9 mouse cellular contexts compared by ENCODE assay signal in the genomic region with DNA sequence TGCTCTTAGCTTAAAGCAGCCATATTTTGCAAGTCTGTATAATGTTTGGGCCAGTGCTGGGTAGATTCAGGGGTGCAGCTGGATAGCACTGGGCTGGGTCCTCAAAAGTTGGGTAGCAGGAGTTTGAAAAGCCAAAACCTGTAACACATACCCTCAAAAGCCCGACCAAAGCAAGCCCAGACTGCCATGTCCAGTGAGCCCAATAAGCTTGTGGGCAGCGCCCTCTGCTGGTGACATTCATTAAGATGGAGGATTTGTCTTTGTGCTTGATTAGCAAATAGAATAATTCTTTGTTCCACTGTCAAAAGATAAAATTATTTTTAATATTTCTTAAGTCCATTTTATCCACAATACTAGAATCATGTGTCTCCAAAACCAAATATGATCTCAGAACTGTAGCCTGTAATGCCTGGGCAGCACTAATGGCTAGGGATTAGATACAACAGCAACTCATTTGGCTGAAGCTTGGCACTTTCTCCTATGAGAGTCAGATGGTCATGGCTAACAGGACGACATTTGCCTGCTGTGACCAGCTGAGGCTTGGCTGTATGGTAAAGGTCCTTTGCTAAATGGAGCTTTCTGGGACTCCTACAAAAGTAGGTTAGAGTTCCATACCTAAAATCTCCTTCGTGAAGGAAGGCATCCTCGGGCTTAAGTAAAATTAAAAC. TPM values are rescaled to one million over a fixed set of nuclear protein-coding genes. Genes with fewer than 3 reads are reported as not detected.
DNase-seq lines count a peak whose midpoint lies in the region; TF ChIP-seq lines count a peak whose summit lies in the region.
"Had no signal": no experiment of that assay in that cellular context is flagged by ENCODE, and none has a peak within 500 bp of the region (broad histone marks: within the 10 kb centered on the region; RNA-seq: fewer than 3 reads in every experiment).

No protein-coding gene starts in this region.

- H3K27ac ChIP-seq in CH12.LX (ENCODE audit: insufficient read depth, low read depth) = no peak overlapping the region

- TF ChIP-seq CTCF in CH12.LX (conservative IDR thresholded peaks at IDR 0.05 in 1 of 2, IDR thresholded peaks at IDR 0.05 in 1 of 2; ENCODE audit: low read depth in 2 of 2, low read length in 2 of 2) = peak; percentile 52 to 88; a peak in 3 of 4 replicates

- no peaks in the 10 kb centered on the region for H3K9me3 ChIP-seq in CH12.LX (replicated peaks; ENCODE audit: low read length)

- peak overlapping the region; percentile 54; the same call in 1 of the 2 replicates for H3K4me2 ChIP-seq in CH12.LX (ENCODE audit: insufficient read depth, low read depth, poor library complexity, severe bottlenecking)

- peak; percentile 76 for DNase-seq in CH12.LX (ENCODE audit: extremely low read depth)
- peak; percentile 55 for DNase-seq in adrenal gland, adult 8-10 months
- peak; percentile 93 for DNase-seq in embryo, embryonic 10.5 days (ENCODE audit: low spot score)
- peak; percentile 70 to 81 for DNase-seq in gastrocnemius, postnatal 4 days (ENCODE audit: low spot score in 2 of 2)
- DNase-seq in layer of hippocampus, adult 8-10 months (ENCODE audit: low spot score in 2 of 2) = peak; percentile 57 to 90
- peak; percentile 90 for DNase-seq in lung, postnatal 36 days
- peak; percentile 73 for DNase-seq in right cerebral cortex, adult 18-20 months
- DNase-seq in thymus, postnatal 4 days = peak; percentile 87

- TF ChIP-seq EP300 in CH12.LX (IDR thresholded peaks at IDR 0.05; ENCODE audit: low read length) = no peak

- H3K4me1 ChIP-seq in CH12.LX (ENCODE audit: control insufficient read depth in 1 of 2, insufficient read depth in 2 of 2) = peaks cover 0 to 6% of the 10 kb centered on the region in 2 experiments; a peak in 2 of 4 replicates

- H3K79me2 ChIP-seq in CH12.LX (replicated peaks; ENCODE audit: control insufficient read depth, extremely low read depth, insufficient read depth, poor library complexity, severe bottlenecking) = no peaks in the 10 kb centered on the region

- TF ChIP-seq POLR2A in CH12.LX (IDR thresholded peaks at IDR 0.05; ENCODE audit: low read depth, low read length) = no peak

- H3K4me3 ChIP-seq in CH12.LX (replicated peaks in 1 of 3; ENCODE audit: low read depth in 2 of 3, low read length in 2 of 3, poor library complexity in 1 of 3) = no peak overlapping the region

- peak; percentile 93 for TF ChIP-seq RAD21 in CH12.LX (IDR thresholded peaks at IDR 0.05; ENCODE audit: low read depth, low read length)

- dilution Hi-C loops in CH12.LX (cut with MboI; ENCODE audit: extremely low pct_ligation_motif_present, extremely low pct_unique_long_range_greater_than_20kb, low sequenced_read_pairs) = no loop called here

- H3K9ac ChIP-seq in CH12.LX (ENCODE audit: insufficient read depth, low read depth) = no peak overlapping the region

- H3K36me3 ChIP-seq in CH12.LX (replicated peaks in 1 of 2; ENCODE audit: control insufficient read depth in 1 of 2, insufficient read depth in 1 of 2, low read length in 1 of 2) = no peaks in the 10 kb centered on the region

- no peaks in the 10 kb centered on the region for H3K27me3 ChIP-seq in CH12.LX (replicated peaks)

- in situ Hi-C loops in CH12.LX (cut with MboI; ENCODE audit: low pct_ligation_motif_present, low pct_unique_long_range_greater_than_20kb, low sequenced_read_pairs) = no loop called here

TF ChIP-seq in CH12.LX, 34 proteins besides CTCF, POLR2A, EP300 and RAD21:
- no peak for TF ChIP-seq CHD1 (IDR thresholded peaks at IDR 0.05; ENCODE audit: low read depth, low read length)
- TF ChIP-seq NELFE (IDR thresholded peaks at IDR 0.05; ENCODE audit: low read depth, low read length) = no peak
- TF ChIP-seq JUND (conservative IDR thresholded peaks at IDR 0.05; ENCODE audit: low read depth, low read length) = 0 out of 2 replicates have a peak, but pooled peaks have one; percentile 19
- peak; percentile 83 for TF ChIP-seq ZC3H11A (IDR thresholded peaks at IDR 0.05; ENCODE audit: low read depth, low read length)
- TF ChIP-seq HCFC1 (IDR thresholded peaks at IDR 0.05; ENCODE audit: low read depth, low read length) = no peak
- no peak for TF ChIP-seq ZNF384 (IDR thresholded peaks at IDR 0.05; ENCODE audit: low read depth, low read length)
- TF ChIP-seq MAFK (IDR thresholded peaks at IDR 0.05; ENCODE audit: insufficient replicate concordance, low read length) = no peak
- TF ChIP-seq SMC3 (IDR thresholded peaks at IDR 0.05; ENCODE audit: low read depth, low read length) = peak; percentile 93
- TF ChIP-seq USF2 (conservative IDR thresholded peaks at IDR 0.05; ENCODE audit: low read depth, low read length) = no peak
- no peak for TF ChIP-seq NRF1 (IDR thresholded peaks at IDR 0.05; ENCODE audit: low read depth, low read length)
- TF ChIP-seq SIN3A (IDR thresholded peaks at IDR 0.05; ENCODE audit: low read length) = 0 out of 2 replicates have a peak, but pooled peaks have one; percentile 28
- no peak for TF ChIP-seq ELF1 (IDR thresholded peaks at IDR 0.05; ENCODE audit: low read depth, low read length)
- no peak for TF ChIP-seq RCOR1 (conservative IDR thresholded peaks at IDR 0.05; ENCODE audit: low read depth, low read length)
- no peak for TF ChIP-seq MAZ (IDR thresholded peaks at IDR 0.05; ENCODE audit: low read depth, low read length)
- no peak for TF ChIP-seq POLR2AphosphoS2 (IDR thresholded peaks at IDR 0.05; ENCODE audit: low read depth, low read length)
- TF ChIP-seq ZMIZ1 (IDR thresholded peaks at IDR 0.05; ENCODE audit: low read depth, low read length) = no peak
- TF ChIP-seq CHD2 (IDR thresholded peaks at IDR 0.05; ENCODE audit: low read length) = no peak
- no peak for TF ChIP-seq ETS1 (conservative IDR thresholded peaks at IDR 0.05; ENCODE audit: low read depth, low read length)
- TF ChIP-seq TCF12 (IDR thresholded peaks at IDR 0.05; ENCODE audit: low read depth, low read length) = no peak
- TF ChIP-seq IRF4 (IDR thresholded peaks at IDR 0.05; ENCODE audit: low read depth, low read length) = peak; percentile 37; the same call in 1 of the 2 replicates

RNA-seq across cellular contexts. Expression of a gene that starts 36.5 kb away (rescaled TPM):
- 0.04 and 0.08 TPM in 2 replicates for total RNA-seq in CH12.LX (2012; rRNA removed)
- total RNA-seq in CH12.LX (2014; rRNA removed) = 0.22 and 0.30 TPM in 2 replicates
- 0.31 and 0.36 TPM in 2 replicates for polyA plus RNA-seq in CH12.LX (2012; ENCODE audit: insufficient read length, low read depth)
- total RNA-seq in adrenal gland, adult 8-10 months (2022) = 1 to 10 TPM; 2.6 to 4.1 (median 3.0) TPM
- under 1 TPM; 0.41 to 0.49 TPM for total RNA-seq in gastrocnemius, postnatal 4 days (2021)
- total RNA-seq in layer of hippocampus, adult 8-10 months (2022) = under 1 TPM; 0.33 to 0.55 (median 0.50) TPM
- total RNA-seq: hematopoietic stem cell, adult 5-6 weeks had no signal

RNA-seq across cellular contexts. Expression of a gene that starts 48.9 kb away (rescaled TPM):
- 7.0 TPM in 2 replicates for total RNA-seq in CH12.LX (2012; rRNA removed)
- 1.5 TPM in 2 replicates for total RNA-seq in CH12.LX (2014; rRNA removed)
- polyA plus RNA-seq in CH12.LX (2012; ENCODE audit: insufficient read length, low read depth) = 4.0 and 5.0 TPM in 2 replicates
- total RNA-seq in adrenal gland, adult 8-10 months (2022) = 10 to 100 TPM; 23.0 to 35.6 (median 31.2) TPM
- total RNA-seq in gastrocnemius, postnatal 4 days (2021) = 10 to 100 TPM; 25.4 to 30.4 TPM
- 100 to 1,000 TPM; 157 to 181 (median 168) TPM for total RNA-seq in layer of hippocampus, adult 8-10 months (2022)

Comparison
In these comparisons a context has a peak if more than half of its experiments do, and no peak if none do; other contexts are left out.
1. RNA of a gene that starts 48.9 kb away (total RNA-seq): 157 to 181 TPM in layer of hippocampus, adult 8-10 months; 23.0 to 35.6 TPM in adrenal gland, adult 8-10 months, 25.4 to 30.4 TPM in gastrocnemius, postnatal 4 days and 1.5 to 7.0 TPM in CH12.LX; every median in the first group is over 4 times any median in the second.
2. Peak in every context shown above with its lines, with median percentiles within 50 percentile points of each other: DNase-seq.